Mouse (Mus musculus): ENCODE data around the gene H2-D1.
"Not testable (repeated sequence)": the region's sequence is repeated elsewhere in the genome, so short reads cannot be mapped to it uniquely, and the experiment has no call there.

Gene H2-D1

DNA sequence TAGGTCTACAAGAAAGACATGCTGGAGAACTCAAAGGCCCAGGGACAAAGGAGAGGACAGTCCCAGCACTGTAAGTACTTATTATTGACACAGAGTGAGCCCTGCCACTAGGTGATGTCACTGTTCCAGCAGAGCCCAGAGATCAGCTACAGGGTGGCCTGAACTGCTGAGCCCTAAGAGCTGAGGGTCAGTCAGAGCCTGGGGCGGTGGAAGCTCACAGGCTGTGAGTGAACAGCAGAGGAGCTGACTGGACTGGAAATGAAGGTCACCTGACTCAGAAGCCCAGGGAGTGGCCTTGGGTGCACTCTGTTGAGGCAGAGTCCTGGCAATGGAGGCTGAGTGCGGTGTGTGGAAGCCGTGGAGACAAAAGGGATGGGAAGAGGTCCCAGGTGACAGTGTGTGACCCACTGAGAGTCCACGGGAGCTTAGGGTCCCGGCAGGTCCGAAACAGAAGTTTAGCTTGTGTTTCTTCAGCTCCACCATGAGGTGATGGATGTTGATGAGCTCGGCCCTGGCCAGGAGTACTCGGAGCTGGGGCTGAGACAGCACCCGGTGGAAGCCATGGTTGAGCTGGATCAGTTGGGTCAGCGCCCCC is 41.3 kb downstream of the H2-D1 start:
- DNase-seq (ENCODE audit: low spot score in 2 of 2) = no peak

GRCm38 (mm10) chr17:35304478-35304877 is 41.9 kb downstream of the H2-D1 start:
- DNase-seq (ENCODE audit: low spot score in 2 of 2) = no peak

DNA sequence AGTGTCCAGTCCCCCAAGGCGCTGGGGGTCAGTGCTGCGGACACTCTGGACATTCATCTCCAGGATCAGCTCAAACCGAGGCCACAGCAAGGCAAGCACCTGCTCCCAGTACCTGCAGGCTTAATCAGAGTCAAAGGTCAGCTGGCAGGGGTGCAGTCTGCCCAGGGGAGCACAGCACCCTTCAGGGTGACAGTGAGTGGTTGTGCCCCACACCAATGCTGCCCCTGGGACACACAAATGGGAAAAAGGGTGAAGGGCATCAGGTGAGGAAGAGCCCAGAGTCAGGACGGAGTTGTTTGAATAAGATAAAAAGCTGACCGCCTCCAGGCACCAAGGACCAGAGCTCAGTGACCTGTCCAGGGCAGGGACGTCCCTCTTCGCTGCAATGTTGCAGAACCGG is 42.4 kb downstream of the H2-D1 start:
- not testable (repeated sequence) for DNase-seq (ENCODE audit: low spot score in 2 of 2)
